Mouse (Mus musculus): ENCODE measurements at regions not wholly inside any gene's neighbourhood (a gene's known extent, or its start where the extent isn't known, plus 50 kb on each side); places are given as distances from the start of the nearest gene placed in this dataset.

DNA sequence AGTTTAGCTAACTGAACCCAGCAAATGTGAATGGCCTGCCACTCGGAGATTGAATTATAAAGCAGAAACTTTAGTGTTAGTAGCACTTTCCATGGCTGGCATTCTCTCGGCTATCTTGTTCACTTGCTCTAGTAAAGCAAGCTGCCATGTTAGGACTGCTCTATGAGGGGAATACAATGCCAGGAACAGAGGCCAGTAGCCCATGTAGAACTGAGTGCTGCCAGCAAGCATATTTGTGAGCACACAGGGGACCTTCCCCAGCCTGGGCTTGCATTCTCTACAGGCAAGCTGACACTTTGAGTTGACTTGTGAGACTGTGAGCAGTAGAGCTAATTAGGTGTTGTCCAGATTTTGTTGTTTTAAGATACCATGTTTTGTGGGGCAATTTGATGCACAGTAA, 111.0 kb upstream of the Tdrd3 start:
- Histone ChIP-seq H3K4me1 (ENCODE audit: control insufficient read depth, insufficient read depth, insufficient read length, low read length) (no peaks in the 10 kb centered on the region), H3K27ac (ENCODE audit: insufficient read depth, low read depth, low read length) (no peak overlapping the region), H3K36me3 (ENCODE audit: control insufficient read depth, insufficient read depth, low read length) (no peaks in the 10 kb centered on the region), H3K4me3 (ENCODE audit: low read depth, low read length) (no peak overlapping the region), H3K27me3 (ENCODE audit: control insufficient read depth, insufficient read depth, low read length) (no peaks in the 10 kb centered on the region)
- 86% methylated on average over 2 of the region's 2 CpGs for WGBS
- TF ChIP-seq POLR2A (IDR thresholded peaks at IDR 0.05; ENCODE audit: low read depth, low read length), result no peak

DNA sequence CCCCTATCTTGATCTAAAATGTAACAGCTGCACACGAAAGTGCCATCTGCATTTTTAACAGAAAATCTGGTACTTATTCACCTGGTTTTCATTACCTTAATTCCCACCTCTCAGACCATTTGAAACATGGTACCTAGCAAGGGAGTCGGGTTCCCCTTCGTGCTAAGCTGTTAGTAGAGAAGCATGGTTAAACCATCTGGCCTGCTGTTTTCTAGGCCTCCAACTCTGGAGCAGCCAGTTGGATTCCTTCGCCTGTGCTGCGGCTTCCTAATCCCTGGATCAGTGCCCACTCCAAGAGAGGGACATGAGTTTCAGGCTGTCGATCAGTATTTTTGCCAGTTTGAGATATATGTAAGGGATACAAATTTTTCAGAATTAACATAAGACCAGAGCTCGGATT, 110.4 kb upstream of the Tdrd3 start:
- Histone ChIP-seq H3K36me3 (ENCODE audit: control insufficient read depth, insufficient read depth, low read length) (no peaks in the 10 kb centered on the region), H3K27me3 (ENCODE audit: control insufficient read depth, insufficient read depth, low read length) (no peaks in the 10 kb centered on the region), H3K27ac (ENCODE audit: insufficient read depth, low read depth, low read length) (no peak overlapping the region), H3K4me1 (ENCODE audit: control insufficient read depth, insufficient read depth, insufficient read length, low read length) (no peaks in the 10 kb centered on the region), H3K4me3 (ENCODE audit: low read depth, low read length) (no peak overlapping the region)
- TF ChIP-seq POLR2A (IDR thresholded peaks at IDR 0.05; ENCODE audit: low read depth, low read length), result no peak
- WGBS, result 78% methylated on average over 7 of the region's 7 CpGs

DNA sequence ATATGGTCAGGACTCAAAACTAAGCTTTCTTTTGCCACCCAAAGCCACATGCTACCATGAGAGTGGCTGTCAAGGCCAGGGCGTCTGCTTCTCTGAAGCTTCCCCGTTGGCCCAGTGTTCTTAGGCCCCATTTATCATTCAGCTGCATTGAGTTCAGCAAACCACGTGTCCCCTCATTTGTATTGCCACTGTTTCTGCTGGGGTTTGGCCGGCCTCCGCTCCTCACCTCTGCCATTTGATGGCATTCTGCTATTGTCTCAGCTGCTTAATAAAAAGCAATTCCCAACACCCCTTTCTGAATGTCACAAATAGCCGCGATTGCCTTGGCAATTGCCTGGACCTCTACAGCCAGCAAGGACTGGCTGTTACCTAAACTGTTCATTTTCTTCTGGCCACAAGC, 108.4 kb upstream of the Tdrd3 start:
- WGBS, result 82% methylated on average over 7 of the region's 7 CpGs
- Histone ChIP-seq H3K36me3 (ENCODE audit: control insufficient read depth, insufficient read depth, low read length) (no peaks in the 10 kb centered on the region), H3K4me3 (ENCODE audit: low read depth, low read length) (no peak overlapping the region), H3K4me1 (ENCODE audit: control insufficient read depth, insufficient read depth, insufficient read length, low read length) (no peaks in the 10 kb centered on the region), H3K27ac (ENCODE audit: insufficient read depth, low read depth, low read length) (no peak overlapping the region), H3K27me3 (ENCODE audit: control insufficient read depth, insufficient read depth, low read length) (no peaks in the 10 kb centered on the region)
- no peak for TF ChIP-seq POLR2A (IDR thresholded peaks at IDR 0.05; ENCODE audit: low read depth, low read length)
- no peak for TF ChIP-seq CTCF (IDR thresholded peaks at IDR 0.05; ENCODE audit: extremely low read depth, insufficient read length, insufficient replicate concordance, low read depth, low read length)

DNA sequence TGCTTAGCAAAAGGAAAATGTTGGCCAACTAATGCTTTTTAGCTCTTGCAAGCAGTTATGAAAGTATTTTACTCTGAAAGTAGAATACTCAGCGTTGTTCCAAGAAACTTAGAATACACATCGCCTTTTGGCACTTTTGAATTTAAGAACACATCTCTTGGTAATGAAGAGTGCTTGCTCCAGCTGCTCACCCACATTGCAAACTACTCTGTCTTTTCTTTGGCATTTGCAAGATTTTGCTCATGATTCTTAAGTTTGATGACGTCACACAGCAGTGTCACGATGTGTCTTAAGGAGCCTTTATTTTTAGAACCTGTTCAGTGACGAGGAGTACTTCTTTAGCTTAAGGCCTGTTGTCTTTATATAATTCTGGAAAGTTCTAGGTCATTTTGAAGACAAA, 104.1 kb upstream of the Tdrd3 start:
- TF ChIP-seq CTCF (IDR thresholded peaks at IDR 0.05; ENCODE audit: extremely low read depth, insufficient read length, insufficient replicate concordance, low read depth, low read length) (no peak), POLR2A (IDR thresholded peaks at IDR 0.05; ENCODE audit: low read depth, low read length) (no peak)
- Histone ChIP-seq H3K27me3 (ENCODE audit: control insufficient read depth, insufficient read depth, low read length) (no peaks in the 10 kb centered on the region), H3K4me3 (ENCODE audit: low read depth, low read length) (no peak overlapping the region), H3K4me1 (ENCODE audit: control insufficient read depth, insufficient read depth, insufficient read length, low read length) (no peaks in the 10 kb centered on the region), H3K36me3 (ENCODE audit: control insufficient read depth, insufficient read depth, low read length) (no peaks in the 10 kb centered on the region), H3K27ac (ENCODE audit: insufficient read depth, low read depth, low read length) (no peak overlapping the region)
- WGBS, result 80% methylated on average over 5 of the region's 5 CpGs

DNA sequence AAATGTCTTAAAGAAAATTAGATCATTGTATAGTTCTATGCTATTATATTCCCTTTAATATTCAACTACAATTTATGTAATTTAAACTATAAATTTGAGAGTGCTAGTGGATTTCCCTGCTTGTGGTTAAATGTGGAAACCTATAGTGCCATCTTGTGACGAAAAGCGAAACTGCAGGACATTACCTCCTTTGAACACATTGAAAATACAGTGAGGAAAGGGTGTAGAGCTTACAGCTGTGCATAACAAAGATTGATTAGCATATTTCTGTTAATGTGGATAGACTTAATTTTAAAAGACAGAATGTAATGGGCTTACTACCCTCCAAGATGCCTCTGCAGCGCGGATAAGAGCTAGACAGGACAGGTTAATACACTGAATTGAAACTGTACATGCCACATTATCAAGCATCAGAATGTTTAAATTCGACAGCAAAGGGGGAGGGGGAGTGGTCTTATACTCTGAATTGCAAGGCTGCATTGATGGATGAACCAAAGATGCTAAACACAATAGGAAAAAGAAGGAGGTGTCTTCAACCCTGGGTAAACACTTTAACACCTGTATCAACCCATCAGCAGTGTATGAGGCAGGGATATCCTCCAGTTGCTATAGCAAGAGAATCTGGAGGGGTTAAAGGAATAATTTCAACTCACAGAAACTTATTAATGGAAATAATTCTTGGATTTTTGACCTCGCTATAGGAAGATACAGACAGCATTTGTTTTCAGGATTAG, 101.3 kb upstream of the Tdrd3 start:
- H3K4me3 ChIP-seq (ENCODE audit: low read depth, low read length), result no peak overlapping the region
- no peak overlapping the region for H3K27ac ChIP-seq (ENCODE audit: insufficient read depth, low read depth, low read length)
- H3K27me3 ChIP-seq (ENCODE audit: control insufficient read depth, insufficient read depth, low read length), result no peaks in the 10 kb centered on the region
- no peaks in the 10 kb centered on the region for H3K4me1 ChIP-seq (ENCODE audit: control insufficient read depth, insufficient read depth, insufficient read length, low read length)
- TF ChIP-seq POLR2A (IDR thresholded peaks at IDR 0.05; ENCODE audit: low read depth, low read length), result no peak
- no peak for TF ChIP-seq CTCF (IDR thresholded peaks at IDR 0.05; ENCODE audit: extremely low read depth, insufficient read length, insufficient replicate concordance, low read depth, low read length)
- no peaks in the 10 kb centered on the region for H3K36me3 ChIP-seq (ENCODE audit: control insufficient read depth, insufficient read depth, low read length)
- whole genome bisulfite sequencing, result 28% methylated on average over 6 of the region's 6 CpGs

DNA sequence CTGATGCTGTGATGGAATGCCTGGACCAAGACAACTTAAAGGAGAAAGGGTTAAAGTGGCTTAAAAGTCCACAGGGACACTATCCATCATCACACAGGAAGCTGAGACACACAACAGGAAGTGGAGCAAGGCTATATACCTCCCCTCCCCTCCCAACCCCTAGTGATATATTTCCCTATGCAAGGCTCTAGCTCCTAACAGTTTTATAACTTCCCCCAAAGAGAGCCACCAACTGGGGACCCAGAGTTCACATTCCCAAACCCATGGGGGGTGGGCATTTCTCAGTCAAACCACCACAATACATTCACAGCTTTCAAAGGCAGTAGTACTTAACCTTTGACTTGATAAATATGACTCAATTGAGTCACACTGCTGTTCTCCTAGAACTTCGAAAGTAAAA, 88.6 kb upstream of the Tdrd3 start:
- no peak for TF ChIP-seq POLR2A (IDR thresholded peaks at IDR 0.05; ENCODE audit: low read depth, low read length)
- no peak for TF ChIP-seq CTCF (IDR thresholded peaks at IDR 0.05; ENCODE audit: extremely low read depth, insufficient read length, insufficient replicate concordance, low read depth, low read length)
- no peaks in the 10 kb centered on the region for H3K4me1 ChIP-seq (ENCODE audit: control insufficient read depth, insufficient read depth, insufficient read length, low read length)
- no peak overlapping the region for H3K4me3 ChIP-seq (ENCODE audit: low read depth, low read length)
- no peaks in the 10 kb centered on the region for H3K27me3 ChIP-seq (ENCODE audit: control insufficient read depth, insufficient read depth, low read length)
- 26% methylated on average over 1 of the region's 1 CpGs for WGBS
- no peaks in the 10 kb centered on the region for H3K36me3 ChIP-seq (ENCODE audit: control insufficient read depth, insufficient read depth, low read length)
- no peak overlapping the region for H3K27ac ChIP-seq (ENCODE audit: insufficient read depth, low read depth, low read length)

DNA sequence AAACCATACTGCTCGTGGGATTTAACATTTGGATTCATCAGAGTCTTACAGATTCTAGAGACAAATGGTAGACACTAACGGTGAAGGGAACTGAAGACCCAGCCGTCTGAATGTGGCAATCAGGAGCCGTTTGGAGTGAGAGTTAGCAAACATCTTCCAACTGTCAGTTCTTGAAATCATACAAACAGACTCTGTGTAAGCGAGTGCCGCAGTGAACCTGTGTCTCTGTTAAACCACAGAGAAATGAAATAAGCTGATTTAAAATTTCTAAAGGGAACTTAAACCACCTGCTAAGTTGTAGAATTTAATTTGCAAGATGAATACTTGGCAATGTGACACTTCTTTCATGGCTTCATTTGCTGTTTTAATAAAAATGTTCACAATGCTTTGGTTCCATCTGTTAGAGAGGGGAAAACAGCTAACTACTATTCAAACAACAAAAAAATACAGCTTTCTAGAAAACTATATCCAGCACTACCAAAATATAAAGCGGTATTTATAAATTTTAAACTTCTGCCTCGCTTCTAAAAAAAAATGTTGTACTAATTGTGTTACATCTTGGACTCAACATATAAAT, 78.4 kb upstream of the Tdrd3 start:
- no peaks in the 10 kb centered on the region for H3K4me1 ChIP-seq (ENCODE audit: control insufficient read depth, insufficient read depth, insufficient read length, low read length)
- no peaks in the 10 kb centered on the region for H3K27me3 ChIP-seq (ENCODE audit: control insufficient read depth, insufficient read depth, low read length)
- H3K27ac ChIP-seq (ENCODE audit: insufficient read depth, low read depth, low read length), result no peak overlapping the region
- TF ChIP-seq CTCF (IDR thresholded peaks at IDR 0.05; ENCODE audit: extremely low read depth, insufficient read length, insufficient replicate concordance, low read depth, low read length) (no peak), POLR2A (IDR thresholded peaks at IDR 0.05; ENCODE audit: low read depth, low read length) (no peak)
- no peak overlapping the region for H3K4me3 ChIP-seq (ENCODE audit: low read depth, low read length)
- no peaks in the 10 kb centered on the region for H3K36me3 ChIP-seq (ENCODE audit: control insufficient read depth, insufficient read depth, low read length)
- WGBS, result 69% methylated on average over 8 of the region's 8 CpGs
